Mouse (Mus musculus) common myeloid progenitor, adult 5-6 weeks (primary cell): ENCODE results near the gene Klk8. TPM values are rescaled to one million over a fixed set of nuclear protein-coding genes. Genes with fewer than 3 reads are reported as not detected.

Experiments
- ATAC-seq: replicated peaks from 2 replicates; pipeline ENCODE4 v1.8.0; 2016; ENCODE audit warnings: low read depth, mild to moderate bottlenecking, moderate TSS enrichment, inconsistent platforms; ENCODE audit not compliant: poor library complexity, severe bottlenecking
- total RNA-seq: library from RNA; stranded (forward); fragments of 200-1000, 187-1606 nt; gene quantifications from 2 replicates; pipeline ENCODE4 v1.2.3, GENCODE M21; 2017

The Klk8 gene
- total RNA-seq, 1 experiment from 2014 or later = 33.0 TPM

- ATAC-seq = no peak
Observed at GRCm38 (mm10) chr7:43788096-43788495, 9.3 kb upstream of the Klk8 start.

GRCm38 (mm10) chr7:43789295-43789694 lies 8.1 kb upstream of the Klk8 start:
- no peak for ATAC-seq

GRCm38 (mm10) chr7:43791591-43791990 lies 5.8 kb upstream of the Klk8 start, which contains the start of gene Klk9:
TSS of gene Klk9 (plus strand) at chr7:43791891.
- ATAC-seq = no peak

DNA sequence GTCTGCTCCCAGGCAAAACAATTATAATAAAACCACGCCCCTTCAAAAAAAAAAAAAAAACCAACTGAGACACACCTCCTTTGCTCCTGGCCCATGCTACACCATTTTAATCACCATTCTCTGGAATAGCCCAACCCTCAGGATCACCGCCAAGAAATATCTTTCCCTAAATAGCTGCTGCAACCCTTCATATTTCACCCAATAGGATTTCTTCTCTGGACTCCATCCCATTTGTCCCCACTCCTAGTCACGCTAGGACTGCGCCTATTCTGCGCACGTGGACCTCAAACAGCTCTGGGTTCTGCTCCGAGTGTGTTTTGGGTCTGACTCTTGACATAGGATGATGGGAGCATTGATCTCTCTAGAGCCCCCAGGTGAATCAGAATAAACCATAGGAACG lies 1.0 kb upstream of the Klk8 start:
- ATAC-seq = no peak

DNA sequence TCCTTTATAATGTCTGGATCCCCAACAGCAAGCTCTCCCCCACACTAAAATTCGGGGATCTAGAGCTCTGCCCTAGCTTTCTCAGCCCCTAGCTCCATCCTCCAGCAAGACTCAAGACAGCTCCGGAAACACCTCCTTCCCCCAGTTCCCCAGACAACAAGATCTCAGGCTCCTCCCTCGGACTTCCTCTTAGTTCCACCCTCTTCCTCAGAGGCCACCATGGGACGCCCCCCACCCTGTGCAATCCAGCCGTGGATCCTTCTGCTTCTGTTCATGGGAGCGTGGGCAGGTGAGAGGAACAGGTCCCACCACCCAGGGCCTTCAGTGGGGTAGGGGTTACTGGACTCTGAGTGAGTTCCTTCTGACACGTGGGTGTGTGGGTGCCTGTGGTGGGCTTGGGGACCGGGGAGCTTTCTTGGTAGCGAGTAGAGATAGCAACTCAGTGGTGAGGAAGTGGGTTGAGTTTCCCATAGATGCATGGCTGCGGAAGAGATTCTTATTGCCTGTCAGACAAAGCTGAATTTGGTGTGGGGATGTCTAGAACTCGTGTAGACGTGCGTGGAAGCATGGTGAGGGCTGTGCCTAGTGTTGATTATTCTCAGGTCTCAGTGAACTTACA lies 576 bp downstream of the Klk8 start:
- peak; percentile 81 for ATAC-seq

GRCm38 (mm10) chr7:43799876-43800275 lies 2.5 kb downstream of the Klk8 start:
- ATAC-seq = no peak

GRCm38 (mm10) chr7:43810994-43811393 lies 13.6 kb downstream of the Klk8 start, which contains the start of gene Klk7:
TSS of gene Klk7 (plus strand) at chr7:43811294.
- ATAC-seq = no peak

DNA sequence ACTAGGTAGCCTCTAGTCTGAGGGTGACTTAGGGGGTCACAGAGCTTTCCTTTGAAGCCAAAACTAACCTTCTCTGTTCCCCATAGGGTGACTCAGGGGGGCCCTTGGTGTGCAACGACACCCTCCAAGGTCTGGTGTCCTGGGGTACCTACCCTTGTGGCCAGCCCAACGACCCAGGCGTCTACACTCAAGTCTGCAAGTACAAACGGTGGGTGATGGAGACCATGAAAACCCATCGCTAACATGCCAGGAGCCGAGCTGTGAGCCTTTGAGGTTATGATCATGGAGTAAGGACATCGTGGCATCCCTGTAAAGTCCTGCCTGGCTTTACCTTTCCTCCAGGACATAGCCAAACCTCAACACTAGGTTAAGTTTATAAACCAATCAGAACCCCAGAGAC lies 17.8 kb downstream of the Klk8 start:
- no peak for ATAC-seq

GRCm38 (mm10) chr7:43816746-43817145 lies 19.4 kb downstream of the Klk8 start:
- ATAC-seq = no peak

DNA sequence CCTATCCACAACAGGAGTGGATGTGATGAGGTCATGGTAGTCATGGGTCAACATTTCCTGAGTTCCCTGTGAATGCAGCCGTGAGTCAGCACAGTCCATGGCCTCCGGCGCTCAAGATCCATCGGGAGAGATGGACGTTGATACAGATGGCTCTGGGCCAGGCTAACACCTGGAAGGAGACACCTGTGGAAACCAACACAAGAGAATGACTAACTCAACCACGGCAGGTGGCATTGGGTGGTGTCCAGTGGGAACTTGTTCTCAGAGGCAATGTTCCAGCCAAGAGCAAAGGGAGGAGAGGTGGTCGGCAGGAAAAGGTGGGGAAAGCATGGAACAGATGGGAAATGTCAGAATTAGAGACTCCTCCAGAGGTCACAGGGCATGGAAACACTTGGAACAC lies 24.2 kb downstream of the Klk8 start:
- no peak for ATAC-seq

DNA sequence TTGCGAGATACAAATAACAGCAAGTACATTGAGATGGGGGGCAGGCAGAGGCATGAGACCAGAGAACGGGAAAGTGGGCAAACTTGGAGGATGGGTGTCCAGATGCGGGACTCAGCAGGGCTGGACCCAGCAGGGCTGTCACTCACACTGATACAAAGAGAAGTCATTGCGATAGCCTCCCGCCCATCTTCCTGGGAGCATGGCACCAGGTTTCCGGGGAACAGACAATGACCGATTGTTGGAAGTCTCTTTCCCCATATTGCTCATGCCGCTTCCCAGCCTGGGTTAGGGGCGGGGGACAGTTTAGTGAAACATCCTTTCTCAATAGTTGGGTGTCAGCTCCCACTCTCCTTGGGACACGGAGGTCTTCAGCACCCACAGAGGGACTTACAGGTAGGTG lies 26.8 kb downstream of the Klk8 start, which contains the start of gene Klk6:
Klk6 (plus strand) TSS at position 301 of the 400 bp plus-strand sequence.
- no peak for ATAC-seq

DNA sequence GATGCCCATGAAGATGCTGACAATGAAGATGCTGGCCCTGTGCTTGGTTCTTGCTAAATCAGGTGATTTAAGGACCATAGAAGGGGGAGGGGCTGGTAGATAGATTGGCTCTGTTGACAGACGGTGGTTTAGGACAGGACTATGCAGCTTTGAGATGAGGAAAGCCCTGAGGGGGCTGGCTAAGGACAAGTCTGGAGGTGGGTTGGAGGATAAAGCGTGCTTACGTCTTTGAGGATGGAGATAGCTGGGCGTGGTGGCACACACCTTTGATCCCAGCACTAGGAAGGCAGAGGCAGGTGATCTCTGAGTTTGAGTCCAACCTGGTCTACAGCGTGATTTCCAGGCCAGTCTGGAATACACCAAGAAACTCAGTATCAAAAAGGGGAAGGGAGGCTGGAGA lies 28.7 kb downstream of the Klk8 start:
- ATAC-seq = no peak

DNA sequence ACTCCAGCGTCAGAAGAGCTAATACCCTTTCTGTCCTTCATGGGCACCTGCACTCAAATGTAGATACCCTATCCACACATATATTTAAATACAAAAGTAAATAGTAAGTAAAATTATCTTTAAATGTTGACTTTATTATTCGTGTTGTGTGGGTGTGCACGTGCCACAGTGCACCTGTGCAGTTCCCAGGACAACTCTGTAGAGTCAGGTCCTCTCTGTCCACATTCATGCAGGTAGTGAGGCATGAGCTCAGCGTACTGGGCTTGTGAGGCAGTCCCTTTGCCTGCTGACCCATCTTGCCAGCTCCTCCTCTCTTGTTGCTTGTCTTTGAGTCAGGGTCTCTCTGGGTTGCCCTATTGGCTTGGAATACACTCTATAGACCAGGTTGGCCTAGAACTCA lies 30.3 kb downstream of the Klk8 start:
- ATAC-seq = no peak

- ATAC-seq = no peak
Observed at GRCm38 (mm10) chr7:43829006-43829405, 31.6 kb downstream of the Klk8 start.

GRCm38 (mm10) chr7:43841701-43842100 lies 44.3 kb downstream of the Klk8 start, which contains the start of gene Klk5:
TSS of gene Klk5 (plus strand) at chr7:43841971.
- ATAC-seq = no peak

DNA sequence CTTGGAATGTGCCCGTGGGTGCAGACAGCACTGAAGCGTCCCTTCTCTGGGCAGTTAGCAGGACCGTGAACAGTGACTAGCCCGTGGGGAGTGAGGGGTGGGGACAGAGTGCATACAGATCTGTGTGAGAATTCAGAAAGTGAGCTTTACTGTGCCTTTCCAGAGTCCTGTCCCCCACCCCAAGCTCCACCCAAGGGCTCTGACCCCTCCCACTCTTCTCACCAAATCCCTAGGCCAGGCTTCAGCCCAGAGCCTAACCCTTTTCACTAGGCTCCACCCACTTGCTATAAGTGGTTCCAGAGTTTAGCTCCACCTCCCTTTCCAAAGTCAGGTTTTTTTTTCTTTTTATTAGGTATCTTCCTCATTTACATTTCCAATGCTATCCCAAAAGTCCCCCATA lies 46.4 kb downstream of the Klk8 start:
- no peak for ATAC-seq

DNA sequence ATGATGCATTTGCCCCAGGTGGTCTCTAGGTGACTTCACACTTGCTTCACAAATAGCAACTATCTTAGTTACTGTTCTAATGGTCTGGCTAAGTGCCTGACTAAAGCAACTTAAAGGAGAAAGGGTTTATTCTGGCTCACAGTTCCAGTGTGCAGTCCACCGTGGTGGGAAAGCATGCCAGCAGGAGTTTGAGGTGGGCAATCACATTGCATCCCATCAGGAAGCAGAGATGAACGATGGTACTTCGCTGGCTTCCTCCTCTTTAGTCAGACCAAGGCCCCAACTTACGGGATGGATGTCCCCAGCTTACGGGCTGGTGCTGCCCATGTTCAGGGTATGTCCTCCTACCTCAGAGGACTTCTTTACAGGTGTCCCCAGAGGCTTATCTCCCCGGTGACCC lies 54.2 kb downstream of the Klk8 start:
- ATAC-seq = no peak

Other genes with a start within 250 kb of the Klk8 start
- 1.4 and 1.5 TPM in 2 replicates for gene Zfp658, start 235.3 kb upstream of the Klk8 start, total RNA-seq
- 7.8 and 8.1 TPM in 2 replicates for gene Zfp719, start 218.0 kb upstream of the Klk8 start, total RNA-seq
- gene Zfp819, start 190.4 kb upstream of the Klk8 start, total RNA-seq = 0.09 TPM in 1 of 2 replicates, not detected in the other
- not detected in 2 replicates for gene Ceacam18, start 162.9 kb upstream of the Klk8 start, total RNA-seq
- gene Siglece, start 137.4 kb upstream of the Klk8 start, total RNA-seq = 0.64 and 0.82 TPM in 2 replicates
- 8.1 and 9.3 TPM in 2 replicates for gene Ctu1, start 125.6 kb upstream of the Klk8 start, total RNA-seq
- gene Klk14, start 107.2 kb upstream of the Klk8 start, total RNA-seq = not detected in 2 replicates
- gene Klk13, start 85.0 kb upstream of the Klk8 start, total RNA-seq = not detected in 2 replicates
- gene Klk12, start 28.7 kb upstream of the Klk8 start, total RNA-seq = not detected in 2 replicates
- not detected in 2 replicates for gene Klk11, start 23.0 kb upstream of the Klk8 start, total RNA-seq
- gene Klk10, start 16.5 kb upstream of the Klk8 start, total RNA-seq = not detected in 2 replicates
- gene Klk9, start 5.7 kb upstream of the Klk8 start, total RNA-seq = not detected in 2 replicates
- not detected in 2 replicates for gene Klk7, start 13.7 kb downstream of the Klk8 start, total RNA-seq
- gene Klk6, start 26.9 kb downstream of the Klk8 start, total RNA-seq = not detected in 2 replicates
- not detected in 2 replicates for gene Klk5, start 44.4 kb downstream of the Klk8 start, total RNA-seq
- gene Klk4, start 83.6 kb downstream of the Klk8 start, total RNA-seq = not detected in 2 replicates
- not detected in 2 replicates for gene Klk15, start 136.2 kb downstream of the Klk8 start, total RNA-seq
- not detected in 2 replicates for gene Klk1b8, start 153.1 kb downstream of the Klk8 start, total RNA-seq
- not detected in 2 replicates for gene Klk1b1, start 169.2 kb downstream of the Klk8 start, total RNA-seq
- not detected in 2 replicates for gene Klk1b9, start 178.5 kb downstream of the Klk8 start, total RNA-seq
- not detected in 2 replicates for gene Klk1b11, start 198.3 kb downstream of the Klk8 start, total RNA-seq
- not detected in 2 replicates for gene Klk1b26, start 214.6 kb downstream of the Klk8 start, total RNA-seq